Mouse (Mus musculus) testis, adult 2 months (tissue): ENCODE data around the gene Mff. TPM values are rescaled to one million over a fixed set of nuclear protein-coding genes. Genes with fewer than 3 reads are reported as not detected.

Experiments used
- H3K27ac ChIP-seq: fragments of 200-500 bp; 2 replicates; pipeline ENCODE4 v1.5.1; 2012; ENCODE audit warnings: low read depth, low read length; ENCODE audit not compliant: control insufficient read depth, insufficient read depth
- H3K27me3 ChIP-seq: fragments of 200-500 bp; 2 replicates; pipeline ENCODE4 v1.6.1; 2012; ENCODE audit warnings: mild to moderate bottlenecking, low read length, moderate library complexity; ENCODE audit not compliant: control insufficient read depth, insufficient read depth
- H3K36me3 ChIP-seq: fragments of 200-500 bp; 2 replicates; pipeline ENCODE4 v1.6.1; 2012; ENCODE audit warnings: mild to moderate bottlenecking, low read length; ENCODE audit not compliant: control insufficient read depth, insufficient read depth
- H3K4me1 ChIP-seq: fragments of 200-500 bp; 2 replicates; pipeline ENCODE4 v1.6.1; 2012; ENCODE audit warnings: low read length; ENCODE audit not compliant: control insufficient read depth, insufficient read depth
- H3K4me3 ChIP-seq: fragments of 200-500 bp; 2 replicates; pipeline ENCODE4 v1.5.1; 2012; ENCODE audit warnings: low read depth, mild to moderate bottlenecking, low read length, moderate library complexity, mixed read lengths; ENCODE audit not compliant: control insufficient read depth
- CTCF ChIP-seq: fragments of 200-500 bp; IDR thresholded peaks from 2 replicates; pipeline ENCODE4 v1.5.1; 2012; ENCODE audit warnings: low read depth, mild to moderate bottlenecking, inconsistent platforms, low read length, moderate library complexity; ENCODE audit not compliant: control insufficient read depth, insufficient read depth, insufficient replicate concordance
- POLR2A ChIP-seq: fragments of 200-500 bp; IDR thresholded peaks from 2 replicates; pipeline ENCODE4 v1.6.1; 2012; ENCODE audit warnings: low read depth, mild to moderate bottlenecking, inconsistent platforms, low read length, moderate library complexity; ENCODE audit not compliant: control insufficient read depth
- polyA plus RNA-seq: library from polyadenylated mRNA; depleted of rRNA; stranded (reverse); fragments of >200 nt; gene quantifications from 2 replicates; pipeline ENCODE4 v1.2.3, GENCODE M21; 2012; rRNA removed

Gene Mff
- polyA plus RNA-seq, 1 experiment, result 199 TPM

GRCm38 (mm10) chr1:82798922-82799321, 74.2 kb downstream of the Mff start:
- no peaks in the 10 kb centered on the region for H3K36me3 ChIP-seq
- H3K27me3 ChIP-seq, result no peaks in the 10 kb centered on the region
- no peak overlapping the region for H3K4me3 ChIP-seq
- H3K27ac ChIP-seq, result no peak overlapping the region
- TF ChIP-seq CTCF (no peak), POLR2A (no peak)
- peaks cover 2% of the 10 kb centered on the region; the same call in 1 of the 2 replicates for H3K4me1 ChIP-seq

- Histone ChIP-seq H3K36me3 (no peaks in the 10 kb centered on the region), H3K4me3 (no peak overlapping the region), H3K27ac (no peak overlapping the region), H3K4me1 (peaks cover under 1% of the 10 kb centered on the region; the same call in 1 of the 2 replicates), H3K27me3 (no peaks in the 10 kb centered on the region)
- TF ChIP-seq POLR2A (no peak), CTCF (no peak)
Observed at GRCm38 (mm10) chr1:82801105-82801783, 76.6 kb downstream of the Mff start.

Other genes with a start within 250 kb of the Mff start
- 4.0 and 5.4 TPM in 2 replicates for gene Col4a4, start 138.0 kb upstream of the Mff start, polyA plus RNA-seq
- 5.3 and 7.9 TPM in 2 replicates for gene Col4a3, start 138.0 kb upstream of the Mff start, polyA plus RNA-seq
- not detected in 2 replicates for gene Tm4sf20, start 43.6 kb downstream of the Mff start, polyA plus RNA-seq
- not detected in 2 replicates for gene Gm47791, start 46.4 kb downstream of the Mff start, polyA plus RNA-seq
- 145 and 150 TPM in 2 replicates for gene Agfg1, start 114.6 kb downstream of the Mff start, polyA plus RNA-seq
- gene A030005L19Rik, start 188.4 kb downstream of the Mff start, polyA plus RNA-seq, result 0.54 and 0.93 TPM in 2 replicates
- gene A030014E15Rik, start 200.0 kb downstream of the Mff start, polyA plus RNA-seq, result 0.14 TPM in 1 of 2 replicates, not detected in the other
- not detected in 2 replicates for gene Gm6217, start 206.5 kb downstream of the Mff start, polyA plus RNA-seq
- not detected in 2 replicates for gene A030003K21Rik, start 218.5 kb downstream of the Mff start, polyA plus RNA-seq
- not detected in 2 replicates for gene Gm7544, start 231.1 kb downstream of the Mff start, polyA plus RNA-seq
- gene Gm47955, start 235.4 kb downstream of the Mff start, polyA plus RNA-seq, result not detected in 2 replicates